Mouse (Mus musculus): ENCODE results near the gene Irx4. TPM values are rescaled to one million over a fixed set of nuclear protein-coding genes. Genes with fewer than 3 reads are reported as not detected.

The Irx4 gene
- total RNA-seq, 1 experiment, result 0.58 TPM

DNA sequence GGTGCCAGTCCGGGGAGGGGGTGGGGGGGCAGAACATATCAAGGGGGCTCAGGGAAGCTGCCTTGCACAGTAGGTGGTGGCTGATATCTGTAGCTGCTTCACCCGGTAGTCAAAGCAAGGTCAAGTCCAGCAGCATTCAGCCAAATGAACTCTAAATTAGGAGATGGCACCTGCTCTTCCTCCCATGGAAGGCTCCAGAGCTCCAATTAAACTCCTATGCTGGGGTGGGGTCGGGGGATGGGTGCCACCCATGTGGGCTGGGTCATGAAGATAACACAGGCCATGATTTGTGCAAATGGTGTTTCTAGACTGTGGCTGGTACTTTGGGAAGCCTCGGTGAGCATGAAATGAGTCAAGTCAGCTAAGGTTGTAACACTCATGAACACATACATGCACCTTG is 1.9 kb upstream of the Irx4 start:
- Histone ChIP-seq H3K9ac (ENCODE audit: insufficient read depth, low read depth, low read length, poor library complexity, severe bottlenecking) (no peak overlapping the region), H3K4me3 (ENCODE audit: insufficient read depth in 1 of 2, low read depth in 1 of 2, low read length in 2 of 2, poor library complexity in 1 of 2, severe bottlenecking in 1 of 2) (no peak overlapping the region), H3K4me1 (ENCODE audit: control insufficient read depth in 2 of 2, insufficient read depth in 2 of 2, low read length in 2 of 2, poor library complexity in 1 of 2) (0 out of 4 replicates have a peak, but pooled peaks cover 0 to 2% of the 10 kb centered on the region in 2 experiments), H3K36me3 (ENCODE audit: control insufficient read depth, insufficient read depth, low read length, poor library complexity, severe bottlenecking) (no peaks in the 10 kb centered on the region), H3K9me3 (ENCODE audit: control insufficient read depth, insufficient read depth, low read depth, low read length) (no peaks in the 10 kb centered on the region), H3K27ac (ENCODE audit: insufficient read depth, low read depth, low read length, poor library complexity, severe bottlenecking) (no peak overlapping the region)
- DNase-seq (ENCODE audit: low read depth, low spot score), result no peak
- TF ChIP-seq MAFK (IDR thresholded peaks at IDR 0.05; ENCODE audit: insufficient read depth, low read depth, low read length) (no peak), ZC3H11A (IDR thresholded peaks at IDR 0.05; ENCODE audit: borderline replicate concordance, low read depth, low read length) (no peak), HCFC1 (IDR thresholded peaks at IDR 0.05; ENCODE audit: borderline replicate concordance, insufficient read depth, low read length) (no peak), ZNF384 (IDR thresholded peaks at IDR 0.05; ENCODE audit: low read depth, low read length) (no peak), CHD2 (IDR thresholded peaks at IDR 0.05; ENCODE audit: low read depth, low read length) (no peak)
- in situ Hi-C loops (cut with MboI; ENCODE audit: low sequenced_read_pairs in 2 of 2, unreplicated experiment in 2 of 2), result loop anchor here in 1 of 2 experiments (25.0 kb wide), 1 partner anchor 1296 kb away; the partner anchor contains the start of gene Irx1

DNA sequence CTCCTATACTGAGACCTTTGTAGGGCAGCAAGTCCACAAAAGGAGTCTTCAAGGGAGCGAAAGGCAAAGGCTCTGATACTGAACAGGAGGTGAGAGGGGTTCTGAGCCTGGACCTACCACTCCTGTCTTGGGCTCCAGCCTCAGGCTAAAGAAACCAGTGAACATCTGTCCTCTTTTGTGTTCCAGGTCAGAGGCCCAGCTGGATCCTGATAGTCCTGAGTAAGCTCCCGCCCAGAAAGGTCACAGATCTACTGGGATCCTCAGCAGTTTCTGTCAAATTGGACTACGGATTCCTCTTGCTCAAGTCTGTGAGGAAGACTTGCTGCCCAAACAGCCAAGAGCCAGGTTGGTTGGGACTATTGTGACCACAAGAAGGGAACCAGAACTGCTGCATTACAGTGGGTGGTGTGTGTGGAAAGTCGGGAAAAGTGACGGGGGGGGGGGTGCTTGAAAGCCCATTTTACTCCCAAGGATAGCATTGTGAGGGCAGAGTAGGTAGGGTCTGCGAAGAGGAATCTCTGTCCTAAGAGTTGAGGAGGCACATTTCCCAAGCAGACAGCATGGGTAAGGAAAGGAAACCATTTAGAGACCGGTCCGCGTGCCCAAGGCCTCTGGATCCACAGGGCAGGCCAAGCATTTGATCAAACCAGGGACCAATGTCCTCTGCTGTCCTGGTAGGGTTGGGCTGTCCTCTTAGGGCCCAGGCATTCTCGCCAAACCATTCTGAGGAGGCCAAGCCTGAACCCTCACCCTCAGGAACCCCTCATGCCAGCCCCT is 514 bp upstream of the Irx4 start:
- DNase-seq (ENCODE audit: low read depth, low spot score), result peak; percentile 59
- in situ Hi-C loops (cut with MboI; ENCODE audit: low sequenced_read_pairs in 2 of 2, unreplicated experiment in 2 of 2), result loop anchor here (5.0 to 25.0 kb wide), 4 partner anchors 627 to 1297 kb away; partner anchors contain the start of genes Irx1 (in 2 of the 2) and Irx2 (in 1 of the 2)
- H3K9ac ChIP-seq (ENCODE audit: insufficient read depth, low read depth, low read length, poor library complexity, severe bottlenecking), result 0 out of 2 replicates have a peak overlapping the region, but pooled peaks have one; percentile 33
- no peaks in the 10 kb centered on the region for H3K36me3 ChIP-seq (ENCODE audit: control insufficient read depth, insufficient read depth, low read length, poor library complexity, severe bottlenecking)
- no peaks in the 10 kb centered on the region for H3K9me3 ChIP-seq (ENCODE audit: control insufficient read depth, insufficient read depth, low read depth, low read length)
- H3K4me1 ChIP-seq (ENCODE audit: control insufficient read depth in 2 of 2, insufficient read depth in 2 of 2, low read length in 2 of 2, poor library complexity in 1 of 2), result peaks cover 0 to 4% of the 10 kb centered on the region in 2 experiments; a peak in 1 of 4 replicates
- H3K4me3 ChIP-seq (ENCODE audit: insufficient read depth in 1 of 2, low read depth in 1 of 2, low read length in 2 of 2, poor library complexity in 1 of 2, severe bottlenecking in 1 of 2), result peak overlapping the region; percentile 52 to 65
- no peak overlapping the region for H3K27ac ChIP-seq (ENCODE audit: insufficient read depth, low read depth, low read length, poor library complexity, severe bottlenecking)
- 0 out of 2 replicates have a peak, but pooled peaks have one; percentile 15 for TF ChIP-seq MAFK (IDR thresholded peaks at IDR 0.05; ENCODE audit: insufficient read depth, low read depth, low read length)
- no peak for TF ChIP-seq CHD2 (IDR thresholded peaks at IDR 0.05; ENCODE audit: low read depth, low read length)
- no peak for TF ChIP-seq ZC3H11A (IDR thresholded peaks at IDR 0.05; ENCODE audit: borderline replicate concordance, low read depth, low read length)

DNA sequence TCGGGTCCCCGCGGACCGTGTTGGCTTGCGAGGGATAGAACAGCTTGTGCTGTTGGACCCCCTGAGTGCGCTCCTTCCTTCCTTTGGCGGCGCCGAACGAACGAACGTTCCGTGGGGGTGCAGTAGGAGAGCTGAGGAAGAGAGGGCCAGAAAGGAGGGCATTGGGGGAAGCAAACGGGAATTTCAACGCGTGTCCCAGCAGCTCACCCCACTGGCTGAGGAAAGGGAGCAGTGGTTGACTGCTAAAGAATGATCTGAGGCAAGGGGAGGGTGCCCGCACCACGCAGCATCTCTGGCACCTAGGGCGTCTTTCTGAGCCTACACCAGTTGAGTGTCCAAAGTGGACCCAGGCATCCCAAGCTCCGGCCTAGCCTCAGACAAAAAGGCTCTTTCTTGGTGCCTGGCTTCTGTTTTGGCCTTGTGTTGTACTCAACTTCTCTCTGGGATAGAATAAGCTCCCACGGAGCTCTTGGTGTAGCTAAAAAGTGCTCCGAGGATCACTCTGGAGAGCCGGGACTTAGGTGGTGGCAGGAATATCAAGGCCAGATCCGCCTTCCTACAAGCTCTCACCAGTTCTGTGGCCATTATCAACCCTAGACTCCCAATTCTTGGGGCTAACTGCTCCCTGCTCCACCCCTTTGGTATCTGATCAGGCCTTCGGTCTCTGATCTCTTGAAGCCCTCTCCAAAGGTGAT is 904 bp downstream of the Irx4 start:
- H3K36me3 ChIP-seq (ENCODE audit: control insufficient read depth, insufficient read depth, low read length, poor library complexity, severe bottlenecking), result no peaks in the 10 kb centered on the region
- H3K9ac ChIP-seq (ENCODE audit: insufficient read depth, low read depth, low read length, poor library complexity, severe bottlenecking), result no peak overlapping the region
- H3K9me3 ChIP-seq (ENCODE audit: control insufficient read depth, insufficient read depth, low read depth, low read length), result no peaks in the 10 kb centered on the region
- H3K4me3 ChIP-seq (ENCODE audit: insufficient read depth in 1 of 2, low read depth in 1 of 2, low read length in 2 of 2, poor library complexity in 1 of 2, severe bottlenecking in 1 of 2), result peak overlapping the region; percentile 62 to 65
- TF ChIP-seq MAFK (IDR thresholded peaks at IDR 0.05; ENCODE audit: insufficient read depth, low read depth, low read length) (no peak), HCFC1 (IDR thresholded peaks at IDR 0.05; ENCODE audit: borderline replicate concordance, insufficient read depth, low read length) (no peak), CHD2 (IDR thresholded peaks at IDR 0.05; ENCODE audit: low read depth, low read length) (no peak)
- in situ Hi-C loops (cut with MboI; ENCODE audit: low sequenced_read_pairs in 2 of 2, unreplicated experiment in 2 of 2), result loop anchor here (5.0 to 25.0 kb wide), 4 partner anchors 629 to 1299 kb away; partner anchors contain the start of genes Irx1 (in 2 of the 2) and Irx2 (in 1 of the 2)
- no peak for DNase-seq (ENCODE audit: low read depth, low spot score)
- no peak overlapping the region for H3K27ac ChIP-seq (ENCODE audit: insufficient read depth, low read depth, low read length, poor library complexity, severe bottlenecking)
- H3K4me1 ChIP-seq (ENCODE audit: control insufficient read depth in 2 of 2, insufficient read depth in 2 of 2, low read length in 2 of 2, poor library complexity in 1 of 2), result peaks cover 0 to 4% of the 10 kb centered on the region in 2 experiments; a peak in 1 of 4 replicates

DNA sequence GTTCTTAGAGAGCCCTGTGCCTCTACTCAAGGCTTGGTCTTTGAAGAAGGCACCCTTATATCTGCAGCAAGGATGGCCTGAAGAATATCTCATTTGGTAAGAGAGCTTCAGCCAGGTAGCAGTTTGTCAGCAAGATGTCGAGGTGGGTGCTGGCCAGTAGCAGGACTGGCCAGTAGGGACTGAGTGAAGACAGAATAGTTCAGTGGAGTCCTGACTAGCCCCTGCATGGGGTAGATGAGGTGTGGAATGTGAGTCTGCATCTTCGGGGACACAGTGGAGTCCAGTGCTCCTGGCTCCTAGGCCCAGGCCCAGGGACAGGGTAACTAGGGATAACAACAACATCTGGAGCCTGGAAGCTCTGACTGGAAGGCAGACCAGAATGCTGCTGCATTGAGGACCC is 1.6 kb downstream of the Irx4 start:
- Histone ChIP-seq H3K4me3 (ENCODE audit: insufficient read depth in 1 of 2, low read depth in 1 of 2, low read length in 2 of 2, poor library complexity in 1 of 2, severe bottlenecking in 1 of 2) (no peak overlapping the region), H3K4me1 (ENCODE audit: control insufficient read depth in 2 of 2, insufficient read depth in 2 of 2, low read length in 2 of 2, poor library complexity in 1 of 2) (peaks cover 0 to 4% of the 10 kb centered on the region in 2 experiments; a peak in 1 of 4 replicates), H3K27ac (ENCODE audit: insufficient read depth, low read depth, low read length, poor library complexity, severe bottlenecking) (no peak overlapping the region), H3K9me3 (ENCODE audit: control insufficient read depth, insufficient read depth, low read depth, low read length) (no peaks in the 10 kb centered on the region), H3K9ac (ENCODE audit: insufficient read depth, low read depth, low read length, poor library complexity, severe bottlenecking) (no peak overlapping the region), H3K36me3 (ENCODE audit: control insufficient read depth, insufficient read depth, low read length, poor library complexity, severe bottlenecking) (no peaks in the 10 kb centered on the region)
- TF ChIP-seq ZC3H11A (IDR thresholded peaks at IDR 0.05; ENCODE audit: borderline replicate concordance, low read depth, low read length) (no peak), CHD2 (IDR thresholded peaks at IDR 0.05; ENCODE audit: low read depth, low read length) (no peak), MAFK (IDR thresholded peaks at IDR 0.05; ENCODE audit: insufficient read depth, low read depth, low read length) (no peak), HCFC1 (IDR thresholded peaks at IDR 0.05; ENCODE audit: borderline replicate concordance, insufficient read depth, low read length) (no peak), ZNF384 (IDR thresholded peaks at IDR 0.05; ENCODE audit: low read depth, low read length) (no peak)
- no peak for DNase-seq (ENCODE audit: low read depth, low spot score)
- in situ Hi-C loops (cut with MboI; ENCODE audit: low sequenced_read_pairs in 2 of 2, unreplicated experiment in 2 of 2), result loop anchor here (5.0 to 25.0 kb wide), 4 partner anchors 630 to 1300 kb away; partner anchors contain the start of genes Irx1 (in 2 of the 2) and Irx2 (in 1 of the 2)

All from ES-E14 (cell line).